Mouse (Mus musculus): ENCODE data around the gene Tnn.

Gene Tnn

DNA sequence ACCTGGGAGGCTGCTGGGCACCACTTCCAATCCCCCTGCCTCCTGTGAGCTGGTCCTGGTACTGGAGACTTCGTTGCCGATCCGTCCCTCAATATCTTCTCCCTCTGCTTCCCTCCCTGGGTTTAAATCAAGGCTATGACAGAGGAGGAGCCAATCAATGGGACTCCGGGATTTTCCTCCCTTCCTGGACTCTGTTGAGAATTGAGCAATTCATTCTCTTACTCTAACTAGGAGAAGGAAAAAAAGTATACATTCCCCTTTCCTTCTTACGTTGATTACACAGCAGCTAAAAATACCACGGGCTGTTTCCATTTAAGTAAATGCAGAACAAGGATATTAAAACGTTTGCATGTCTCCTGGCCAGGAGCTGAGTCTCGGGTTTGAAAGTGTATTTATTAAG is at the start of gene Tnn:
Gene Tnn, minus strand, starts transcription at position 101 of the 400 bp plus-strand sequence.
- DNase-seq (ENCODE audit: low spot score in 2 of 2): no peak

DNA sequence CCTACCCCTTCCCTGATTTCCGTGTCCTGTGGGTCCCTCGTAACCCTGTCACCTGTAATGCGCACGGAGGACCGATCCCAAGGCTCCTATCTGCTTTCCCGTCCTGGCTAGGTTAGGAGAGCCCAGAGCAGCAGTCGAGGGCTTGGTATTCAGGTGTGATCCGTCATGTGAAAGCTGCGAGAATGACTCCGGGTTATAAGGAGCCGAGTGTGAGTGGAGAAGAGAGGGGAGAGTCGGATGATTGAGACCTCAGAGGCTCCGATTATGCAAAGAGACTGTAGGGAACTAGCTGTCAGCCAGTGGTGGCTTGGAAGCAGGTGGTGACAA is 41.9 kb upstream of the Tnn start:
- DNase-seq (ENCODE audit: low spot score in 2 of 2): no peak

DNA sequence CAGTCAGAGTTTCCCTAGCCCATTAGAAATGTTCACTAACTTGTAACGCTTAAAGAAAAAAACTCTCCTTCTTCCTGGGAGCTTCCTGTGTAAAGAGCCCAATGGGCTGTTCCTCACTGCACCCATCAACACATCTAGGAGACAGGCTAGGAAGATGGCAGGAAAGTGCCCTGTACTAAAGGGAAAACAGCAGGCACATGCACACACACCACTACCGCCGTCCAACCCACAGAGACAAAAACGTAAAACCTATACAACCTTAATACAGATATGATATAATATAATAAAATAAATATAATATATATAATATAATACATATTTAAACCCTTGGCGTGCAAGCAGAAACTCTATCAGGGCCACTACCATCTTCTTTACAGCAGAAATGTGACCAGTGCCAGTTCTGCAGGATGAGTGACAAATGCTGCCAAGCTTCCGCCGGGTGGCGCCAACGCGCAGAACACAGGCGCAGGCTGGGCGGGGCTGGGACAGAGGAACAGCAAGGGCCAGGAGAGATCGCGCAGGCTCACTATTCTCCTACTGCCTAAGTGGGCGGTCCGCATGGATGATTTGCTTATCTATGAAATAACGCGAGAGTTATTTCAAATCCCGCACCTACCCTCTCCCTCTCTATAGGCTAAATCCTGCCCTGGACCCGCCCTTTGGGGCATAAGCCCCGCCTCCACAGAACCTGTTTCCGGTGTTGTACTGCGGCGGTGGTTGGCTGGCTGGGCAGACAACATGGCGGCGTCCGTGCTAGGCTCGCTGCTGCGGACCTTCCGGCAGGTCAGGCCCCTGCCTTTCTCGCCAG is 41.4 kb upstream of the Tnn start, which contains the start of gene Mrps14:
Gene Mrps14, plus strand, starts transcription at position 687 of the 808 bp plus-strand sequence.
- DNase-seq (ENCODE audit: low spot score in 2 of 2): peak; percentile 97

DNA sequence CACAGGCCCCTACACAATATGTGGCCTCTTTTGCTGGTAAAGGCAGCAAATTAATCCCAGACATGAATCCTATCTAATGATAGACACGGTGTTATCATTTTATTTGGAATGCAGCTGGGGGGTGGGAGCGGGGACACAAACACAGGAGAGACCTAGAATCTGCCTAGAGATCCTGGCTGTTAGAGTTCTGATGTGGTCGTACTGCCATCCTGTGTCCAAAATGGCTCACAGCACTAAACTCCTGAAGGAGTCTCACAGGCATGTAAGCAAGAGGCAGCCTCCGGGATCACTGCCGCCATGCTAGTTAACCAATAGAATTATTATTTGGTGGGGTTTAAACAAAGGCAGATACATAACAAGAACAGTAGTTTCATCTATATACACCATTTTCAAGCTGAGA is 31.1 kb upstream of the Tnn start:
- peak; percentile 51 to 72 for DNase-seq (ENCODE audit: low spot score in 2 of 2)

DNA sequence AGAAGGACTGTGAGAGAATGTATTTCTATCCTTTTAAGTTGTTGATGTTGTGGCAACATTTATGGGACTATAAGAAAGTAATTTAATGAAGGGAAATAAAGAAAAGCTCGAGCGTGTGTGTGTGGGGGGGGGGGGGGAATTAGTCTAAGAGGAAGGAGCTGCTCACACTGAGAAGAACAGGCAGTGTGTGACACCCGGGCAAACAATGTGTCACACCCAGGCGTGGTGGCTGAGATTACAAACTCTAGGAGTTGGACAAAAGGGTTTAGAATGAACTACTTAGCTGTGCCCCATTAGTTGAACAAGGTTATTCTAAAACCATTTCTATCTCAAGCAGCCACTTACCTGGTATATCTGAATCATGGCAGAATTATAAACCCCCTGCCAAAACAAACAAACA is 27.8 kb upstream of the Tnn start:
- DNase-seq (ENCODE audit: low spot score in 2 of 2): no peak

DNA sequence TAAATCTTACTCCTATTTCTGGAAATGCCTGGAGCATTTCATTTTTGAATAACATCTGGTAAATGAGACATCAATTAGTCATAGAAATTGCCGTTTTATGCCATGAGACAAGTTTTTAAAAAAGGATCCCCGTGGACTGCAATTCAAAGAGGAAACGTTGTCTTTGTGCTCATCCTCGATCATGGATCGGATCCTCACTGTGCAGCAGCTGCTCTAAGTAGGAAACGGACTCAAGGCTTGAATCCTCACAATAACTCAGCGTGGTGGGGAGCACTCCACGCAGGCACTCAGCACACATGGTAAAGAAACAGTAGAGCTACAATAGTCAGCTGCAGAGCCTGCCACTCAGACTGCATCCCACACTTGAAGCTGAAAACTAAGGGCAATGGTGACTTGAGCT is 23.5 kb upstream of the Tnn start:
- DNase-seq (ENCODE audit: low spot score in 2 of 2): no peak

DNA sequence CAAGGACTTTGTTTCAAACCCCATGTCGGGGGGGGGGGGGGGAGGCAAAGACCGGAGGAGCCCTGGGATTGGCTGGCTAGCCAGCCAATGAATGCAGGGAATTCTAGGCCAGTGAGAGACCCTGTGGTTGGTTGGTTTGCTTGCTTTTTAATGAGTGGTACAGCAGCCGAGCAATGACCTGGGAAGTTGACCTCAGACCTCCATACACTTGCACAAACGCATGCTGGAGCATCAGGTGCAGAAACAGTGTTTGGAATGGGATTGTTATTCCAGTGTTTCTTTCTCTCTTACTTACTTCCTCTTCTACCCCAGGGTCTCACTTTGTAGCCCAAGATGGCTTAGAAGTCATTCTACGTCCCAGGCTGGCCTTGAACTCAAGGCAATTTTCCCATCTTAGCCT is 13.2 kb upstream of the Tnn start:
- DNase-seq (ENCODE audit: low spot score in 2 of 2): no peak

DNA sequence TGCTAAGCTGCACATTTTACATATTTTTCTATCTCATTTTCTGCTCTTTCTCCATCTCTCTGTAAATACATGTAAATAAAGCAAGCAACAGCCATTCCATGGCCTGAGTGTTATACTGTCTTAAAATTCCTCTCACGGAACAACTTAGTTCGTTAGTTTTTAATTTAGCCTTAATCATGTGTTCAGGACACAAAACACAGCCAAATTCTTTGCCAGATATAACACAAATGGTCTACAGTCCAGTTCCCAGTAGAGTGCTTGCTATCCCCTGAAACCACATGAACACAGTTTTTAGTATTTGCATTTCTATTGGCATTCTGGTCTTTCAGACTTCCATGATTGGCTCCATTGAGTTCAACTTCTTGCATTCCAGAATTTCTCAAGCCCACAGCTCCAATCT is 4.8 kb upstream of the Tnn start:
- no peak for DNase-seq (ENCODE audit: low spot score in 2 of 2)

DNA sequence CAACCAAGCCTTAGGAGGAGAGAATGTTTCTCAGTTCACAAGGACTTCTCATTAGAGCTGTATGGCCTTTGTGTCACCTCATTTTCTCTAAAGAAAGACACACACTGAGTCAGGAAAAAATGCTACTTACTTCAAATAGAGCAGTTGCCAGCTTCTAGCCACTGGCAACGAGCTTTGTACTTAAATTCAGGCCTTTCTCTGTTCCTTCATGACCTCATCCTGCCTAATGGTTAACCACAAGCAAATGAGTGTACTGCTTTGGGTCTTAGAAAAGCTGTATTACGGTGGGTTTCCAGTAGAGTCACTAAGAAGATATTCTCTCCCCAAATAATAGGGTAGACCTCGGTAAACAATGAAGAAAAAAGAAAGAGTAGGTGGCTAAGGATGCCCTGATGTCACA is 2.7 kb downstream of the Tnn start:
- no peak for DNase-seq (ENCODE audit: low spot score in 2 of 2)

DNA sequence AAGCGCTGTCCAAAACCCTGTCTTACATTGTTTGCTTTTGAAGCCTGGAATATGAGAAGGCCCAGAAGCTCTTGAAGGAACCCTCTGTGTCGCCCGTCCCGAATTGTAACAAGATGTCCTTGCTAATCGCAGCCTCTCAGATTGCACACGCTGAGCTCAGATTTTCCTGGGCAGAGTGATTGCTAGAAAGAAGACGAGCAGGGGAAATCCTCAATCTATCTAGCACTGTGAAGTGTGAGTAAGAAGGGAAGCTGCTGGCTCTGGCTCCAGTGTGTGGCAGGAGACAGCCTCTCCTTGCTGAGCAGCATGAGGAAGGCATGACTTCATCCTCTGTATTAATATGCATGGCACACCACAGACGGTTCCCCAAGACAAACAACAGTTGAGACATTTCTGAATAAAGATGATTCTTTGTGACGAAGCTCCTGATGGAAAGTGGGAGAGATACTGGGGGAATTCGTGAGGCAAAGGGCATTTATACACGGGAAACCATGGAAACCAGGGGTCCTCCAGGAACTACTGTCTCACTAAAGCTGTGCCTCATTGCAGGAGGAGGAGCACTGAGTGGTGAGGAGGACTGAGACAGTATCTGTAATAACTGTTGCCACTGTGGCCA is 4.0 kb downstream of the Tnn start:
- DNase-seq (ENCODE audit: low spot score in 2 of 2): peak; percentile 29 to 42

DNA sequence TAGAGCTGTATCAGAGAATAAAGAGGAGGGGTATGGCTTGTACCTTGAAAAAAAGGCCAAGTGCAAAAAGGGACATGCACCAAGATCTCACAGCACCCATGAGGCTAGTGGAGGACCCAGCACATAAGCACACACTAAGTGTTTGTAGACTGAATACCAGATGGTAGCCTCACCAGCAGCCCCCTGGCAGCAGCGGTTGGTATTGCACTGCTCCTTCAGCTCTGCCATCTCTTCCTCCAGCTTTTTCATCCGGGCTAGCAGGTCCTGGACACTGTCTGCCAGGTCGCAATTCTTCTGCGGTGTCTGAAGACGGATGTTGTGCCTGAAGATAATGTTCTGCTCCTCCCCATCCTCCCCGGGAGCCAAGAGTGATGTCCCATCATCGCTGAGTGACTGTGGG is 6.1 kb downstream of the Tnn start:
- no peak for DNase-seq (ENCODE audit: low spot score in 2 of 2)

DNA sequence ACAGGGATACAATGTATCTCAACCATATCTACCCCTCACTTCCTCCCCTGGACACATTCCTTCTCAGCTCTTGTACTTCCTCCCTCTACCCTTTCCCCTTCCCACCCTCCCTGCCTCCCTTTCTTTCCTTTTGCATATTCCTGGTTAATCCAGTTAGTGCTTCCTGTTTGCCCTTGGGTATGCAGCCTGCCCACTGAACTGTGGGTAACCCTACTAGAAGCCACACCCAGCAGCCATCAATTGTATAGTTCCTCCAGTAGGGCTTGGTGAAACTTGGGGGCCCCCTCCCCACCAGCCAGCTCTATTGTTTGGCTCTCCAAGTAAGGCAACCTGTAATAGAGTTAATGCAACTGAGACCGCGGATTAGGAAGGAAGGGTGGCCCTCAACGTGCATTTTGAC is 7.8 kb downstream of the Tnn start:
- no peak for DNase-seq (ENCODE audit: low spot score in 2 of 2)

DNA sequence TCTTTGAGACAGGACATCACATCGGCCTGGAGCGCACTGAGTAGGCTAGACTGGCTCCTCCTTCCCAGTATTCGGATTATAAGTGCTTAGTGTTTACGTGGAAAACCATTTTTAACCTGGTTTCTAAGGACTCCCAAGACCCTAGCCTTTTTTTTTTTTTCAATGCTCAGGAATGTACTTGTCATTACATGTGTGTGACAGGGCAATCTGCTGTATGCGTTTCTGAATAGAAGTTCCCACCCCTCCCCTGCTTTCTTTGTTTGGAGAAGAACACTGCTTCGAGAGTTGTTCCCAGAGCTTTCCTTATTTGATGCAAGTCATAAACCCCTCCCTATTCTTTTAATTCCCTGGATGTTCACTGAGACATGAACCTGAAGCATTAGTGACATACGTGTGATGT is 9.0 kb downstream of the Tnn start:
- no peak for DNase-seq (ENCODE audit: low spot score in 2 of 2)

DNA sequence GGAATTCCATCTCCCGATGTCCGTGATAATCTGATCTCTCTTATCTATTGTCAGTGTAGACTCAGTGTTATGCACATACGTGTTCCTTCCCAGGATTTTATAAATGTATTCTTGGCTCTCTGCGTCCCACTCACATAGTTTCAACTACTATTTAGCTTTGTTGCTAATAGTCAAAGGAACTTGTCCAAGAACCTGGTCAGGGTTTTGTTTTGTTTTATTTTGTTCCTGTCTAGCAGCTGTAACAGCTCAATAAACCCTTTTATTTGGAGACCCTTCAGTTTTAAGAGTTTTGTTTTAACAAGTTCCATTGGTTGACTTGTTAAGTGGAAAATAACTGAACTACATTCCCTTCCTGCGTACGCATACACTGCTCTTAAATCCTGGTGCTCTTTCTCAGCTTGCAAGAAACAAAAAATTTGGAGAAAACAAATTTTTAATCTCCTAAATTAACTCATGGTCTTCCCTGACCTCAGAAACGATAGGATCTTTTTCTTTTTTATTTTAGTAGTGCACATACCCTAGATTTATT is 17.0 kb downstream of the Tnn start:
- no peak for DNase-seq (ENCODE audit: low spot score in 2 of 2)

DNA sequence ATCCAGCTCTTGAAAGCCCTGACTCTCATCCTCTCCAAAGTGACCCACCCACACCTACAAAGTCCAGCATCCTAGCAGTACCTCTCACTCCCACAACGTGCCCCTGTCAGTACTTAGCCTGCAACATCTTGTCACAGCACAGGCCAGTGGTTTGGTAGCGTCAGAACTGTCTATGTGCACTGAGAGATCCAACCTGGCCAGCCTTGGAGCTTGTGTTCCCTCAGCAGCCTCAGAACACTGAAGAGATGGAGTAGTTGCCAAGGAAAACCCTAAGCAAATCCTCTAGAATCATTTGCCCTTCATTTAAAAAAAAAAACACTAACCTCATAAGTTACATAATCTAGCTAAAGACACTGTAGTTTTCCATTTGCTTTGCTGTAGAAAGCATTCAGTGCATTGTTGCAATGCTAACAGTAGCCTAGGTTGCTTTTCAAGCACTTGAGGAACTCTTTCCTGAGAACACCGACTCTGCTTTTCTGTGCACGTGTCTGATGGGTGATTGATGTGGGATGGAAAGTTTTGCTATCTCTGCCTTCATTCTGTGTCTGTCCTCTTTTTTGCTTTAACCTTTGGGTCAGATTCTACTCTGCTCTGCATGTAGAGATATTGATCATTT is 19.8 kb downstream of the Tnn start:
- DNase-seq (ENCODE audit: low spot score in 2 of 2): no peak

DNA sequence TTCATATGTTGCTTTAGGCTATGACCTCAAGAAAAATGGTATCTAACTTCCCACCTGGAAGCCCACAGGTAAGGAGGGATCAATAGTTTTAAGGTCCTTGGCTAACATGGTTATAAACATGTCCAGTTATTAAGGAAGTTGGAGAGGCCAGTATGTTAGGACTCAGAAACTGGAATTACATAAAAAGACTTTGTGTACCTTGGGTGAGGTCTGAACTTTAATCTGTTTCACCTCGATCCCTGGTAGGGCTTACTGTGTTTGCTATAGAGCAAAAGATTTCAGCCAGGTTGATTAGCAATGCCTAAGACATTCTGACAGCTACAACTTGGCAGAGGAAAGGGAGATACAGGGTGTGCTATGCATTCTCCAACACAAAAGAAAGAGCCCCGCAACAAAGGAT is 29.4 kb downstream of the Tnn start:
- no peak for DNase-seq (ENCODE audit: low spot score in 2 of 2)

DNA sequence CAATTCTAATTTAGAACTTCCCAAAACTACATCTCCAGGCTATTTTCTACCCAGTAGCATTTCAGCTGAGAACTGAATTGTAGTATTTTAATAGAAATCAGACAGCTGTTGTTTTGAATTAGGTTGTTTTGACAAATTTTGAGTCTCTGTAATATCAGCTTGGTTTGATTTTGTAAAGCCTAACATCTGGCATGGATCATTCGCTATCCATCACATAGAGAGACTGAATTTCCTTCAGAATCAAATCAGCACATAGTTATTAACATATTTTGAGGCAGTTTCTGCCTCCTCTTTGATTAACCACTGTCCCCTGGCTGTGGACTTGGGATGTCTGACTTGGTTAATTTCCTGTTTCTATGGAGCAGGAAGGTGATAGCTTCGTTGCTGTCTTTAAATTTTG is 44.8 kb downstream of the Tnn start:
- DNase-seq (ENCODE audit: low spot score in 2 of 2): no peak

DNA sequence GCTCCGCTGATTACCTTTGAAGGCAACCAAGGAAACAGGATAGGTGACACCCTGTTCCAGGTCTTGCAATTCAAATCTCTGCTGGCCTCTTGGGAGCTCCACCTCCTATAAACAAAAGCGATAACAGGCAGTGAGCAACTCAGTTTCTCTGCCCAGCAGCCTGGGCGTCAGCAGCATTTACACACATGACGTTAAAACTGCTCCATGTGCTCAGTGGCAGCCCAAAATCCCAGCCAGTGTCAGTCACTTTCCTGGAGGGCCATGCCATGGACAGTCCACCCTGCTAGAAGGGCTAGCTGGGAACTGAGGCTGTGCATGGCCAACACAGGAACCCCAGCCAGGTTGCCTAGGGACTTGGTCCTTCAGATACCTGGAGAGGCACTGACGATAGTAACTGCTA is 48.0 kb downstream of the Tnn start:
- no peak for DNase-seq (ENCODE audit: low spot score in 2 of 2)

DNA sequence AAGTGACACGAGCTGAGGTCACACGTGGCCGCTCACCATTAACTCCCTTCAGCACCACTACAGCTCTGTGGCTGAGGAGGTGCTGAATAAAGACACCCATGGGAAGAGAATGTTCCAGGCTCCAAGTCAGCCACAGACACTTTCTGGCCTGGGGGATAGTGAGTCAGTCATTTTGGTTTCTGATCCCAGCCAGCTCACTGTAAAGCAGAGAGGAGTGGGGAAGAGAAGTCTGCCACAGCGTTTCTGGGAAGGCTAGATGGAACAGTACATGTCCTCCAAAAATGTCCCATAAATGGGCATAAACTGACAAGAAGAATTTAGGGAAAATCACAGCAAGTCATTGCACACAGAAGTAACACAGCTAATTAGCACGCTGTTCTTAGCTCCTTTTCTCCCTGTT is 52.4 kb downstream of the Tnn start:
- DNase-seq (ENCODE audit: low spot score in 2 of 2): peak; percentile 24 to 37

DNA sequence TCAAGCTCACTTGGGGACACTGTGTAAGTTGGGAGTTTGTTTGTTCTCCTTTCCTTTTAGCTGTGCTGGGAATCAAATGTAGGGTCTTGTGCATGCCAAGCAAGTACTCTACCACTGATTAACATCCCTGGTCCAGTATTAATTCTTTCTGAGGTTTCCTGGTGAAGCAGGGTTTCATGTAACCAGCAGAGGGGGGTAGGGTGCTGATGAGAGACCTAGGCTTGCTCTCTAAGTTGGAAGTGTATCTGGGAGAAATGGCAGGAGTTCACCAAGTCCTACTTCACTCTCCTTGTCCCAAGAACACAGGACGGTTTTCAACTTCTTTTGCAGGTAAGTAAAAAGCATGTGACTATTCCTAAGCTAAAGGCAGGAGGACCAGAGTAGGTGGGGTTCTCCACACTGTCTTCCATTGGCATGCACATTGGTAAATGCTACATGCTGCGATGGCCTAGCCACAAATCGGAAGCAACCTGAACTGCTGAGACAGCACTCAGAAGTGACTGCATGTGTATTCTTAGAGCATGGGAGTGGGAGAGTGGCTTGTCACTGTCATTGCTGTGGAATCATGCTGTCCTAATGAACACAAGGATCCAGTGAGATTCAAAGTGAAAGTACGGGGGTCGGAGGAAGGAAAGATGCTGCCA is 53.6 kb downstream of the Tnn start:
- DNase-seq (ENCODE audit: low spot score in 2 of 2): no peak

DNA sequence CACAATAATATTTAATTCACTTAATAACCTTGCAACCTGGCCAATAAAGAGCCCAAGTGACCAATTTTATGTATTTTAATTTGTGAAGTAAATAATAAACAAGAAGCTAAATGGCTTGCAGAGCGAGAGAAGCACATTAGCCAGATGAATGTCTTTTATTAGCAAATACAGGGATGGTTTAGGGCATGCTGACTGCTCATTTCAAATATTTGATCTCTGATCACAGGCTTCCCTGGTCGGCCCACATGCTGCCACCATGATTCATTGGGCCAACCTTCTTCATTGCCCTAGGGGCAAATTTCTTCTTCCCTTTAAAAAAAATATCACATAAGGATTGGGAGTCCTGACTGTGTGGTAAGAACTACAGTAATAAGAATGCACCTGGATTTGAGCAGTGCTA is 66.7 kb downstream of the Tnn start:
- no peak for DNase-seq (ENCODE audit: low spot score in 2 of 2)

DNA sequence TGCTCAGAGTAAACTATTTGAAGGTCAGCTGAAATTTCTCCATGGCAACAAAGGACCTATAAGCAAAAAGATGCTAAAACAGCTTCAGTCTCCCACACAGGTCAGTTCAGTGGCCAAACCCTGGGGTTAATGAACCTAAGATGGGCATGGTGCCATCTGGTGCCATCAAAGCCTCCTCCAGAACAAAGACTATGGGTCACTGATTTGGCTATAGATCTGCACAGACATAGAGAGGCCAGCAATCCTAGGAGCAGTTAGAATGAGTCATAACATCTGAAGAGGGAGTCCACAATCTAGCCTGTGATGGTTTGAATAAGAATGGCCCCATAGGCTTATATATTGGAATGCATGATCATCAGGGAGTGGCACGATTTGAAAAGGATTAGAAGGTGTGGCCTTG is 69.1 kb downstream of the Tnn start:
- no peak for DNase-seq (ENCODE audit: low spot score in 2 of 2)

DNA sequence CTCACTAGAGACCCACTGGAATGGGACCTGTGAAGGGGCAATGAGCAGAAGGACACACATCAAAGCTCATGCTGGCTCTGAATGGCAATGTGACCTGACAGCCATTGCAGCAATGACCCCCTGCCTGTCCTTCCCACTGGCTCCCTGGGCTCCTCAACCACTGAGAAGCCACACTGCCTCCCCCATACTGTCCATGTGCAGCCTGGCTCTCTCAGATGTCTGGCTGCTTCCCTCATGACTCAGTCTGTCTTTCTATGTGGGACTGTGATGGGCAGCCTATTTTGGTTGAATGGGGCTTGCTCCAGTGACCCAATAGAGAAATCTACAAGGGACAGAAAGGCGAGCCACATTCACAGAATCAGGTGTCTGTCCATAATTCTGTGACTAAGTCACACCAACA is 70.7 kb downstream of the Tnn start:
- no peak for DNase-seq (ENCODE audit: low spot score in 2 of 2)
